Mouse (Mus musculus) MEL (cell line): ENCODE measurements around the gene Olfr1089.

ENCODE experiments used
- CHD2 ChIP-seq: IDR thresholded peaks from 2 replicates; pipeline ENCODE4 v1.6.1; 2011; ENCODE audit warnings: low read length, improper control_type of control experiment
- ZC3H11A ChIP-seq: IDR thresholded peaks from 2 replicates; pipeline ENCODE4 v1.6.1; 2012; ENCODE audit warnings: low read depth, mild to moderate bottlenecking, inconsistent platforms, low read length, improper control_type of control experiment
- ZNF384 ChIP-seq: IDR thresholded peaks from 2 replicates; pipeline ENCODE4 v1.6.1; 2012; ENCODE audit warnings: low read depth, mild to moderate bottlenecking, inconsistent platforms, low read length, improper control_type of control experiment

GRCm38 (mm10) chr2:86733601-86734000, at the start of gene Olfr1089:
- TF ChIP-seq ZNF384 (no peak), ZC3H11A (no peak), CHD2 (no peak)
